Mouse (Mus musculus): ENCODE results near the gene Pld4. TPM values are rescaled to one million over a fixed set of nuclear protein-coding genes. Genes with fewer than 3 reads are reported as not detected.
A peak's percentile ranks its signal among the peaks of the same experiment; 100 is the strongest.

Gene Pld4
- polyA plus RNA-seq, 1 experiment from 2014 or later = 7.9 TPM

DNA sequence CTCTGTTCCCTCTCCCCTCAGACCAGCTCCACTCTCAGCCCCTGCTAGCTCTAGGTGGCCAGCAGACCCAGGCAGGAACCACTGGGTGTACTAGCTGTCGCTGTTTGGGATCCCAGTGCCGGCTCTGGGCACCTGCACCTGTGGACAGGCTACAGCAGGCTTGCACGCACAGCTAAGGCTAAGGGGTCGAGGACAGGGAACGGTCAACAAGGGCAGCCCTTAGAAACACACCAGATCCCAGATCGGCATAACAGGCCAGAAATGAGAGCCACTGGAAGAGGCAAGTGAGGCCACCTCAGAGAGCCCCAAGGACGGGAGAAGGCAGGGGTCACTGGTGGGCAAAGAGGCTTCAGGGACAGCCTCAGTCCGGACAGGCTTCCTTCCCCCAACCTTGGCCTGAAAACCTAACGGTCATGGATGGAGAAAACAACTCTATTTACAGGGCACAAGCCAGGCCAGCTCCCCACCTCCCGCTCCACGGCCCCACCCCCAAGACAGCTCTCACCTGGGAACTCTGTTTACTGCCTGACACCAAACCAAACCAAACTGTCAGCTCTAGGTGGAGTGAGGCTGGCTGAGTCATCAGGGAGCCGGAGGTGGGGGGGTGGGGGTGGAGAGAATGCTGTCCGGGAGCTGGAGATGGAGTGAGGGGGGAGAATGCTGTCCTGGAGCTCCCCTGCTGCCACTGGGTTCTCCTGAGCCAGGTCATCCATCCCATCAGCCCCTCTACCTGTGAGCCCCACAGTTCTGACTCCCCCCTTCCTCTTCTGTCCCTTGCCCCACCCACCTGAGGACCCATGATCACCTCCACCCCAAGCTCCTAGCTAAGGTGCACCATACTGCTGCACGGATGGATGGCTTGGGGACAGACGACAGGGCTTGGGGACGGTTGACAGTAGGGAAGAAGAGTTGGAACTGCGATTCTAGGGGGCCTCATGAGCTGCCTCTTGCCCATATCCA, 36.4 kb downstream of the Pld4 start:
- no peak overlapping the region for H3K9ac ChIP-seq
- H3K9me3 ChIP-seq (replicated peaks) = no peaks in the 10 kb centered on the region
- peaks cover 69% of the 10 kb centered on the region for H3K27me3 ChIP-seq (replicated peaks)
- no peak overlapping the region for H3K27ac ChIP-seq
- ATAC-seq = no peak
- no peak overlapping the region for H3K4me2 ChIP-seq
- no peak overlapping the region for H3K4me3 ChIP-seq
- WGBS (ENCODE audit: insufficient replicate concordance) = 38% methylated on average over 17 of the region's 17 CpGs
- no peaks in the 10 kb centered on the region for H3K36me3 ChIP-seq
- peaks cover 15% of the 10 kb centered on the region; the same call in 1 of the 2 replicates for H3K4me1 ChIP-seq

DNA sequence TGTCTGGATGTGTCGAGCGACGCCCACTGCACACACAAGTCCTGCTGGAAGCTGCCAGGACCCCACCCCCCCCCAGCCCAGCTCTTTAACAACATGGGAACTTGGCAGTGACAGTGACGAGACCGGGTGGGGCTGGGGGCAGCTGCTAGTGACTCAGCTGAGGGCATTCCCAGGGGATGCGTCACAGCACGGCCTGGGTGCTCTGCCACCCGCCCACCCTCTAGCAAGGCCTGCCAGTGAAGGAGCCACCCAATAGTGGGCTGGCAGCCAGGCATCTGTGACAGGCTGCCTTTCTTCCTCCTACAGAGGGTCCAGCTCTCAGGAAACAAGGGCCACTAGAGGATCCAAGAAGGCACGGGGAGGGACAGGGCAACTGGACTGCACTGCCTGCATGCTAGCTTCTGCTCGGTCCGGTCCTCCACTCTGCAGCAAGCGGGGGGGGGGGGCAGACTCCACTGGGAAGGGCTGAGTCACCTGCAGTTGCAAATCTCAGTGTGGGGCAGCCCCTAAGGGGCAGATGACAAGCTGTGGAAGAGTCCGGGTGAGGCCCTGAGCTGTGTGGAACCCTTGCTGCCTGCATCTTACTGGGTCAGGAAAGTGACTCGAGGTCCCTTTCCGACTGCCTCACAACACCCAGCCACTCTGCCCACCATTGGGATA, 37.3 kb downstream of the Pld4 start:
- H3K4me1 ChIP-seq = peaks cover 23% of the 10 kb centered on the region
- ATAC-seq = no peak
- no peaks in the 10 kb centered on the region for H3K9me3 ChIP-seq (replicated peaks)
- no peaks in the 10 kb centered on the region for H3K36me3 ChIP-seq
- peaks cover 79% of the 10 kb centered on the region for H3K27me3 ChIP-seq (replicated peaks)
- no peak overlapping the region for H3K4me3 ChIP-seq
- no peak overlapping the region for H3K27ac ChIP-seq
- WGBS (ENCODE audit: insufficient replicate concordance) = 61% methylated on average over 15 of the region's 15 CpGs
- H3K9ac ChIP-seq = no peak overlapping the region
- no peak overlapping the region for H3K4me2 ChIP-seq

DNA sequence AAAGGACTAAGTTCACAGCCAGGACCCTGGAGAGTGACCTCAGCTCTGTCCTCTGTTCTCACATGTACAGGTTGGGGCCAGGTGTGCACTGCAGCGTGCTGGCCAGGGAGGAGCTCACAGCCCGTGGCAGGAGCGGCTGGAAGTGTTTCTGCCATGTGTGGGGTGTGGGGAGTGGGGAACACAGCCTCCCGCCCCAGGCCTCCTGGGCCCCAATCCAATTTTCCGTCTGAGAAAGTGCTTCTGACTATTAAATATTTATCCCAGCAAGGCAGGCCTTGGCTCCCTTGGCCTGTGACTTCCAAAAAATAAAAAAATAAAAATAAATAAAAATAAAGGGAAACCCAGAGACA, 37.9 kb downstream of the Pld4 start:
- H3K9me3 ChIP-seq (replicated peaks) = no peaks in the 10 kb centered on the region
- H3K27me3 ChIP-seq (replicated peaks) = peaks cover 84% of the 10 kb centered on the region
- no peak overlapping the region for H3K27ac ChIP-seq
- no peak overlapping the region for H3K9ac ChIP-seq
- no peaks in the 10 kb centered on the region for H3K36me3 ChIP-seq
- H3K4me1 ChIP-seq = peaks cover 23% of the 10 kb centered on the region
- 45% methylated on average over 5 of the region's 5 CpGs for WGBS (ENCODE audit: insufficient replicate concordance)
- no peak overlapping the region for H3K4me2 ChIP-seq
- H3K4me3 ChIP-seq = no peak overlapping the region
- ATAC-seq = no peak

DNA sequence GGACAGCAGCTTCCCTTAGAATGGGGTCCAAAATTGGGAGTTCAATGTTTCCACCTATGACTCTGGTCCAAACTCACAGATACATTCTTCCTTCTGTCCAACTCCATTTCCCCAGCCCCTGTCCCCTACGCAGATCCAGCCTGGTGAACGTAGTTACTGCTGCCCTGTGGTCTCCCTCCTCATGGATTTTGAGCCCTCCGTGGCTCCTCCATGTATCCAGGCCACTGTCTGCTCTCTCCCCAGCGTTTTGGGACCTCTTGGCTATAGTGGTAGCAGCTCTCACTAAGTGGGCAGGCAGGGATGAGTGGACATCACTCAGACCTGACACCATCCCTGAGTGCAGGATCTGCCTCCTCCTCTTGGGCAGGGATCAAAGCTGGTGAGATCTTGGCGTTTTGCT, 38.3 kb downstream of the Pld4 start:
- peaks cover 88% of the 10 kb centered on the region for H3K27me3 ChIP-seq (replicated peaks)
- no peak overlapping the region for H3K4me3 ChIP-seq
- peaks cover 23% of the 10 kb centered on the region for H3K4me1 ChIP-seq
- no peak for ATAC-seq
- no peak overlapping the region for H3K9ac ChIP-seq
- no peak overlapping the region for H3K27ac ChIP-seq
- H3K4me2 ChIP-seq = no peak overlapping the region
- H3K9me3 ChIP-seq (replicated peaks) = no peaks in the 10 kb centered on the region
- 60% methylated on average over 5 of the region's 5 CpGs for WGBS (ENCODE audit: insufficient replicate concordance)
- no peaks in the 10 kb centered on the region for H3K36me3 ChIP-seq

DNA sequence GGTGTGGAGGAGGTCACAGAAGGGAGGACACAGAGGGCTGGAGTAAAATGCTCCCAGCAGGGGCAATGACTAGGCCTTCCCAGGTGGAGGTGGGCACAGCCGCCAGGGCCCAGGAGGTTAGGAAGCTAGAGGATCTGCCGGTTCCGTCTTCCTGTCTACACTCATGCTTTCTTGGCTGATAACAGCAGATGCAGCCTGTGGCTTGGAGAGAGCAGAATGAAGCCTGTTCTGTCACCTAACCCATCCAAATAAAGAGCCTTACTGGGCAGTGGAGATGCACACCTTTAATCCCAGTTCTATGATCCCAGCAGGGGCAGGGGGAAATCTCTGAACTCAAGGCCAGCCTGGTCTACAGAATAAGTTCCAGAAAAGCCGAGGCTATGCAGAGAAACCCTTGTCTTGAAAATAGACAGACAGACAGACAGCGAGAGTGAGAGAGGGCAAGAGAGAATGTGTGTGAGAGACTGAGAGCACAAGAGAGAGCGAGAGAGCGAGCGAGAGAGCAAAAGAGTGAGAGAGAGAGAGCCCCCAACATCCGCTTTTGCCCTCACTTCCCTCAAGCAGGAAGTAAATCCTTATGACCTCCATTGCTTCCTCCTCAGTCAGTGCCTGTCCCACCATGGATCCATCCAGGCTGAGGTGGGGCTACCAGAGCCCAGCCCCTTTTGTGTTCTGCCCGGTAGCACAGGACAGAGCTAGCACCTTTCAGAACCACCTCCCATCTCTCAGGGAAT, 38.9 kb downstream of the Pld4 start:
- Histone ChIP-seq H3K4me2 (no peak overlapping the region), H3K9ac (no peak overlapping the region), H3K27ac (no peak overlapping the region), H3K27me3 (replicated peaks) (peaks cover 95% of the 10 kb centered on the region), H3K4me3 (no peak overlapping the region), H3K36me3 (no peaks in the 10 kb centered on the region), H3K4me1 (peaks cover 18% of the 10 kb centered on the region), H3K9me3 (replicated peaks) (no peaks in the 10 kb centered on the region)
- no peak for ATAC-seq
- WGBS (ENCODE audit: insufficient replicate concordance) = 52% methylated on average over 10 of the region's 10 CpGs

DNA sequence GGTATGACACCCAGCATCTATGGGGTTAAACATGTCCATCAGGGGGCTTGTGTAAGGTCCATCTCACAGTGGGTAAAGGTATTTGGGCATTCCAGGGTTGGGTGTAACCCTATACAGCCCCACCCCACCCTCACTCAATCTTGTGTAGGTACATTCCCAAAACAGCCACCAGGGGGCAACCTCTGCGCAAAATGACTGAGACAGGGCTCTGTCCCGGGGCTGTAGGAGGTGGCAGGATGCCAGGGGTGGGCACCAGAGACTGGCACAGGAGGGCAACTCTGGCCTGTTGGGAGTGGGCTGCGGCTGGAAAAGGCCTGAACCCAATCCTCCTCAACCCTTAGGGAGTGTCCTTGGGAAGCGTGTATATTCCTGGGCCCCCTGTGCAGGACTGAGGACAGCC, 40.0 kb downstream of the Pld4 start:
- no peak overlapping the region for H3K4me2 ChIP-seq
- H3K27me3 ChIP-seq (replicated peaks) = peaks cover 99% of the 10 kb centered on the region

DNA sequence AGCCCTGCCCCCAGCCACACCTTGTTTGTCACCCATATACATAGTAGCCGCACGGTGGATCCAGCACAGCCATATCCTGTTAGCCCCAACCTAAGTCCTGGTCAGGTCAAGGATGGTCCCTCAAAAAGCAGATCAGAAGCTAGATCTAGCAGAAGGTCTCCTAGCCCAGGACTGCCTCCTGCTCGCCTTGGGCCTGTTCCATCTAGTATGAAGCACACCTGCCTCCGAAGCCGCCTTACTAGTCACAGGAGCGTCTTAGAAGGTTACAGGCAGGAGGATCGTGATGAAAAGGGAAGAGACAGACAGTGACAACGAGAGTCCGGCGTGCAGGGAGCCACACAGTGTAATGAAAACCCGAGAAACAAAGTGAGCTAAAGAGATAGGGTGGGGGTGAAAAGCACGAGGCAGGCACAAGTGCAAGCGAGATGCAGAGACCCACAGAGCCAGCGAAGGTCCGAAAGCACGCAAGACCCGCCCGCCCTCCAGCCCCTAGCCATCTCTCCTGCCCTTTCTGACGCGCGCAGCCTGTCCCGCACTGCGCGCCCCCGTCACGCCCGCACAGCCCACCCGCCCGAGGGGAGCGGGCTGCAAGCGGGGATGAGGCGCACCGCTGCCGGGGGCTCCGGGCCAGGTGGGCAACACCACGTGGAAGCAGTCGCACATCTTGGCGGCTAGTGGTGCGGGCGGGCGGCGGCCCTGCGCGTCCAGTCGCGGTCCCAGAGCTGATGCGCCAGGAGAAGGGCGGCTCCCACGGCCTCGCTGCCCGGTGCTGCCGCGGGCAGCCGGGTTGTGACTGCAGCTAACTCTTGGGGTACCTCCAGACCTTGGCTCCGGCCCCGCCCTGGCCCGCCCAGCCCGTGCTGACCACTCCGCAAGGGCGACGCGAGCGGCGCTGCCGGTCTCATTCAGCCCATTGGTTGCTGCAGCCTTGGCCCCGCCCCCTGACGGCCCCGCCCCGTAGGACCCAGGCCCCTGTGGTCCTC, 41.7 kb downstream of the Pld4 start, which contains the start of gene Ahnak2:
Gene Ahnak2 (minus strand): TSS at position 794 of the 983 bp plus-strand sequence.
- peak within 1 kb of the TSS; percentile 79 for H3K4me2 ChIP-seq
- no peak for ATAC-seq
- H3K27me3 ChIP-seq (replicated peaks) = peaks cover 99% of the 10 kb centered on the region
- H3K9me3 ChIP-seq (replicated peaks) = no peaks in the 10 kb centered on the region
- no peak within 1 kb of the TSS for H3K27ac ChIP-seq
- no peak within 1 kb of the TSS; the same call in 1 of the 2 replicates for H3K9ac ChIP-seq
- WGBS (ENCODE audit: insufficient replicate concordance) = 4% methylated on average over 51 of the region's 69 CpGs
- H3K36me3 ChIP-seq = no peaks in the 10 kb centered on the region
- H3K4me1 ChIP-seq = peaks cover 7% of the 10 kb centered on the region; the same call in 1 of the 2 replicates
- H3K4me3 ChIP-seq = peak within 1 kb of the TSS; percentile 51

More for the DNA sequence above, 40.0 kb downstream of the Pld4 start:
- Histone ChIP-seq H3K27ac (no peak overlapping the region), H3K4me1 (peaks cover 12% of the 10 kb centered on the region), H3K9me3 (replicated peaks) (no peaks in the 10 kb centered on the region), H3K4me3 (no peak overlapping the region), H3K9ac (no peak overlapping the region), H3K36me3 (no peaks in the 10 kb centered on the region)
- peak; percentile 11; the same call in 1 of the 2 replicates for ATAC-seq
- WGBS (ENCODE audit: insufficient replicate concordance) = 7% methylated on average over 4 of the region's 4 CpGs

DNA sequence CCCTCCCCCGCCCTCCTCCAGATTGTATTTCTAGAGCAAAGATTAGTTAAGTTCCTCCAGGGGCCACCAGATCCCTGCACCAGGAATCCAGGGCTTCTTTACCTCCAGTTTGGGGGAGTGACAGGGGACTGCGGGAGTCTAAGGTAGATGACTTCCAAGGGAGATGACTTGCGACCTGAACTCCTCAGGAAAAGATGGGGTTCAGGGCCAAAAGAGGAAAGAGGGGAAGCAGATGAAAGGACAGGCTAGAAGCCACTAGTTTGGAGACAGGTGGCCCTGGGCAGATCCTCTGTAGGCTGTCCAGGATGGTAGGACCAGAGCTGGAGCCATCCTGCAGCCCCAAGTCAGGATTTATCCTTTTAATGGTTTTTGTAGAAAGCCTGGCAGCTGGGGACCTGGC, 42.5 kb downstream of the Pld4 start:
- H3K4me1 ChIP-seq = peaks cover 7% of the 10 kb centered on the region; the same call in 1 of the 2 replicates
- no peak overlapping the region for H3K9ac ChIP-seq
- no peak overlapping the region for H3K27ac ChIP-seq
- peak overlapping the region; percentile 79 for H3K4me2 ChIP-seq
- H3K4me3 ChIP-seq = no peak overlapping the region
- H3K36me3 ChIP-seq = no peaks in the 10 kb centered on the region
- H3K27me3 ChIP-seq (replicated peaks) = peaks cover 99% of the 10 kb centered on the region
- 18% methylated on average over 3 of the region's 3 CpGs for WGBS (ENCODE audit: insufficient replicate concordance)
- no peak for ATAC-seq
- H3K9me3 ChIP-seq (replicated peaks) = no peaks in the 10 kb centered on the region

DNA sequence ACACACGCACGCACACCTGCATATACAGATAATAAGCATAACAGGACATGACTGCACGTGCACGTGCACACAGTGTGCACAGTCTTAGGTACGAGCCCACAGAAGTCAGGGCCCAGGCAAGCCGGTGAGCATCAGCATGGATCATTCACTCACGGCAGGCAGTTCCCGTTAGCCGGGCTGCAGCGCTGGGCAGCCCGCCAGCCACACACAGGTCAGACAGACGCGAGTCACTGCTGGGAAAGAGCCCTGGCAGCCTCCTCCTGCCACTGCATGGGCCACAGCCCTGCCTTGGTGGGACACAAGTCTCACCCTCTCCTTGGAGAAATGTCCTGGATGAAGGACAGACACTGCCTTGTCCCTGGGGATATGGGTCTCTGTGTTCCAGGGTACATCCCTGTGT, 43.6 kb downstream of the Pld4 start:
- peaks cover 17% of the 10 kb centered on the region for H3K4me1 ChIP-seq
- ATAC-seq = no peak
- peaks cover 99% of the 10 kb centered on the region for H3K27me3 ChIP-seq (replicated peaks)
- no peaks in the 10 kb centered on the region for H3K36me3 ChIP-seq
- H3K4me2 ChIP-seq = no peak overlapping the region
- no peak overlapping the region for H3K4me3 ChIP-seq
- no peak overlapping the region for H3K27ac ChIP-seq
- no peaks in the 10 kb centered on the region for H3K9me3 ChIP-seq (replicated peaks)
- 55% methylated on average over 13 of the region's 13 CpGs for WGBS (ENCODE audit: insufficient replicate concordance)
- H3K9ac ChIP-seq = no peak overlapping the region

DNA sequence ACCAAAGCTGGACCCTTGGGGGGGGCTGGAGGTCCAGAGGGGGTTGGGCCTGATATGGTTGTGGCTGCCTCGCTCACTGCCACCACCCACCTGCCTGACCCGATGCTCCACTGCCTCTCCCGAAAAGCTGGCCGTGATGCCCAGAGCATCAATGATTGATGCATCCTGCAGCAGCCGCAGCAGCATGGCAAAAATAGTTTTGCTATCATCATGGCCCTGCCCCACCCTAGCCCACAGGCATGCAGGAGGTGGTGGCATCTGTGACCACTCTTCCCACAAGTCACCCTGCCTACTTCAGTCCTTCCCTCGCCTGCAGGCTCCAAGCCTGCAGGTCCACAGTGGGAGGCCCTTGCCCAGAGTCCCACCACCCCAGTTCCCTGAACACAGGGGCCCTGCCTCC, 45.6 kb downstream of the Pld4 start:
- Histone ChIP-seq H3K27me3 (replicated peaks) (peaks cover 99% of the 10 kb centered on the region), H3K36me3 (no peaks in the 10 kb centered on the region), H3K4me3 (no peak overlapping the region), H3K9ac (no peak overlapping the region), H3K4me2 (no peak overlapping the region), H3K4me1 (peaks cover 27% of the 10 kb centered on the region), H3K27ac (no peak overlapping the region), H3K9me3 (replicated peaks) (no peaks in the 10 kb centered on the region)
- ATAC-seq = no peak
- 41% methylated on average over 6 of the region's 6 CpGs for WGBS (ENCODE audit: insufficient replicate concordance)

DNA sequence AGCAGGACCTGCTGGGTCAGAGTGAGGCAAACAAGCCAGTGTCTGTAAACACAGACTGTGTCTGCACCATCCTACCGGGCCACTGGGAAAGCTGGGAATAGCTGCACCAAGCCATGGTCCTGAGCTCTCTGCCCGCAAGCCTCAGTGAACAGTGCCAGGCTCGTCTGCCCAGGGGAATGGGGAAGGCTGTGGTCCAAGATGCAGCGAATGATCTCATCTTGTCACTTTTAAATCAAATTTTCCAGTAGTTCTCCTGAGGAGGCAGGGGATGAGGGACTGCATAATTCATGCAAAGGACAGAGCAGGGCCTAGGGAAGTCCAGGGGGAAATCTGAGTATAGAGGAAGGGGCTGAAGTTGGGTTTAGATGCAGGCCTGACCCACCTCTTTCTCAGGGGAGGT, 47.3 kb downstream of the Pld4 start:
- H3K27ac ChIP-seq = no peak overlapping the region
- H3K4me3 ChIP-seq = no peak overlapping the region
- peaks cover 87% of the 10 kb centered on the region for H3K27me3 ChIP-seq (replicated peaks)
- WGBS (ENCODE audit: insufficient replicate concordance) = 73% methylated on average over 4 of the region's 4 CpGs
- H3K9ac ChIP-seq = no peak overlapping the region
- H3K4me1 ChIP-seq = peaks cover 20% of the 10 kb centered on the region
- H3K4me2 ChIP-seq = no peak overlapping the region
- no peaks in the 10 kb centered on the region for H3K9me3 ChIP-seq (replicated peaks)
- H3K36me3 ChIP-seq = no peaks in the 10 kb centered on the region
- ATAC-seq = no peak

Measured in liver, embryonic 12.5 days (tissue).